Mouse (Mus musculus) stomach, embryonic 14.5 days (tissue): ENCODE measurements around the gene Ndufaf8. TPM values are rescaled to one million over a fixed set of nuclear protein-coding genes. Genes with fewer than 3 reads are reported as not detected.

Experiments
- ATAC-seq: fragments of 200-750 bp; cut with Nextera tagmentation; 2 replicates; pipeline ENCODE4 v1.8.0; 2017; ENCODE audit warnings: low read depth, moderate TSS enrichment; ENCODE audit not compliant: insufficient number of reproducible peaks, insufficient read depth, low FRiP score
- H3K27ac ChIP-seq: fragments of 300-500 bp; sonication (generic); 2 replicates; pipeline ENCODE4 v1.5.1; 2014; ENCODE audit warnings: mild to moderate bottlenecking, low read length, moderate library complexity, mixed read lengths
- H3K27me3 ChIP-seq: fragments of 300-500 bp; sonication (generic); 2 replicates; pipeline ENCODE4 v1.6.1; 2014; ENCODE audit warnings: low read length, control low read depth, mixed read lengths; ENCODE audit not compliant: control insufficient read depth, insufficient read depth
- H3K36me3 ChIP-seq: fragments of 300-500 bp; sonication (generic); 2 replicates; pipeline ENCODE4 v1.6.1; 2014; ENCODE audit warnings: mild to moderate bottlenecking, control low read depth, low read length, moderate library complexity, mixed read lengths; ENCODE audit not compliant: control insufficient read depth, insufficient read depth
- H3K4me1 ChIP-seq: fragments of 300-500 bp; sonication (generic); 2 replicates; pipeline ENCODE4 v1.6.1; 2014; ENCODE audit warnings: low read length, control low read depth, mixed read lengths; ENCODE audit not compliant: control insufficient read depth, insufficient read depth
- H3K4me2 ChIP-seq: fragments of 300-500 bp; sonication (generic); replicated peaks from 2 replicates; pipeline ENCODE4 v1.6.1; 2014; ENCODE audit warnings: low read depth, low read length, control low read depth
- H3K4me3 ChIP-seq: fragments of 300-500 bp; sonication (generic); 2 replicates; pipeline ENCODE4 v1.5.1; 2014; ENCODE audit warnings: low read depth, low read length, control low read depth
- H3K9ac ChIP-seq: fragments of 300-500 bp; sonication (generic); replicated peaks from 2 replicates; pipeline ENCODE4 v1.6.1; 2014; ENCODE audit warnings: low read depth, mild to moderate bottlenecking, control low read depth, low read length, moderate library complexity, mixed read lengths
- H3K9me3 ChIP-seq: fragments of 300-500 bp; sonication (generic); 2 replicates; pipeline ENCODE4 v1.6.1; 2016; ENCODE audit warnings: low read depth, low read length, control low read depth; ENCODE audit not compliant: control insufficient read depth
- WGBS: fragments of 180-500 bp; shearing (Covaris S2); extraction: QIAGEN DNeasy Blood & Tissue Kit; methylation state at CpG from one replicate; pipeline ENCODE4 v1.1.7; 2014; 5-methylcytosine and 5-hydroxymethylcytosine counted together
- microRNA-seq: library from miRNA; unstranded; fragments of <30 nt; microRNA quantifications from one replicate; pipeline ENCODE4, GENCODE M21; 2016
- polyA plus RNA-seq: library from polyadenylated mRNA; unstranded; fragments of >200 nt; fragmentation: Nextera tagmentation; extraction: Ambion mirVana; gene quantifications from 2 replicates; pipeline ENCODE4 v1.2.1, GENCODE M21; 2014

Ndufaf8 gene
- polyA plus RNA-seq, 1 experiment from 2014 or later: 82.6 TPM

- WGBS: 73% methylated on average over 8 of the region's 8 CpGs
These were observed 49.6 kb downstream of the Ndufaf8 start for GRCm38 (mm10) chr11:120148201-120148855.

GRCm38 (mm10) chr11:120149510-120150200 lies 50.9 kb downstream of the Ndufaf8 start:
- ATAC-seq: no peak
- H3K4me3 ChIP-seq: peak overlapping the region; percentile 91
- no peaks in the 10 kb centered on the region for H3K27me3 ChIP-seq
- H3K9ac ChIP-seq: peak overlapping the region; percentile 74; the same call in 1 of the 2 replicates
- H3K9me3 ChIP-seq: no peaks in the 10 kb centered on the region
- H3K36me3 ChIP-seq: no peaks in the 10 kb centered on the region
- H3K4me2 ChIP-seq: peak overlapping the region; percentile 92
- WGBS: 46% methylated on average over 6 of the region's 6 CpGs
- no peak overlapping the region for H3K27ac ChIP-seq
- peaks cover 8% of the 10 kb centered on the region for H3K4me1 ChIP-seq

More at GRCm38 (mm10) chr11:120148201-120148855, 49.6 kb downstream of the Ndufaf8 start:
- H3K36me3 ChIP-seq: no peaks in the 10 kb centered on the region; the same call in 1 of the 2 replicates
- H3K9ac ChIP-seq: no peak overlapping the region
- no peak overlapping the region for H3K27ac ChIP-seq
- H3K27me3 ChIP-seq: no peaks in the 10 kb centered on the region
- H3K4me1 ChIP-seq: peaks cover 13% of the 10 kb centered on the region
- no peak overlapping the region for H3K4me2 ChIP-seq
- no peak overlapping the region for H3K4me3 ChIP-seq
- no peak for ATAC-seq
- no peaks in the 10 kb centered on the region for H3K9me3 ChIP-seq

Small RNA genes lying within 50 kb of the gene (microRNA-seq; reads per million reads assigned to microRNA genes)
- gene Gm25948: not detected

Other genes with a start within 250 kb of the Ndufaf8 start
- gene Chmp6, start 185.5 kb upstream of the Ndufaf8 start, polyA plus RNA-seq: 85.9 and 89.5 TPM in 2 replicates
- gene Baiap2, start 156.2 kb upstream of the Ndufaf8 start, polyA plus RNA-seq: 27.6 and 28.0 TPM in 2 replicates
- gene Aatk, start 51.8 kb upstream of the Ndufaf8 start, polyA plus RNA-seq: 3.5 and 4.1 TPM in 2 replicates
- 18.7 and 20.1 TPM in 2 replicates for gene Cep131, start 12.1 kb upstream of the Ndufaf8 start, polyA plus RNA-seq
- gene Tepsin, start 197 bp upstream of the Ndufaf8 start, polyA plus RNA-seq: 17.2 and 19.0 TPM in 2 replicates
- gene Slc38a10, start 52.4 kb downstream of the Ndufaf8 start, polyA plus RNA-seq: 68.4 and 71.1 TPM in 2 replicates
- gene Bahcc1, start 134.0 kb downstream of the Ndufaf8 start, polyA plus RNA-seq: 12.2 and 13.4 TPM in 2 replicates
- 2,902 and 3,014 TPM in 2 replicates for gene Actg1, start 249.6 kb downstream of the Ndufaf8 start, polyA plus RNA-seq